Mouse (Mus musculus): ENCODE measurements around the gene Cenpa.

Gene Cenpa

GRCm38 (mm10) chr5:30666391-30667195 lies at the start of gene Cenpa:
Gene Cenpa (plus strand): TSS chr5:30666777.
- peak; percentile 86 to 96 for DNase-seq

DNA sequence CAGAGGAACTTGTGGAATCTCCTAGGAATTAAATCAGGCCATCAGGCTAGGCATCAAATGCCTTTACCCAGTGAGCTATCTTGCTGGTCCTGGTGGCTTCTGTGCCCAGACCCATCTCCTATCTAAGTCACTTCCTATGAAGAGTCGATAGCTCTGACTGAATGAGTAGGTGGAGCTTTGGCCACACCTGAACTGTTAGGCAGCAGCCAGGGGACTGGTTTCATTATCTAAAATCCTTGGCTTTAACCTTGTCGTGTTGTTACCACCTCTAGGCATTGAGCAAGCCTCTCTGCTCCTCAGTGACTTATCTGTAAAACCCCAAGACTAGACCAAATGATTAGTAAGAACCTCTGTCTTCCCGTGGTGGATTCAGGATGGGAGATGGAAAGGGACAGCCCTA lies 49.2 kb upstream of the Cenpa start:
- no peak for DNase-seq

DNA sequence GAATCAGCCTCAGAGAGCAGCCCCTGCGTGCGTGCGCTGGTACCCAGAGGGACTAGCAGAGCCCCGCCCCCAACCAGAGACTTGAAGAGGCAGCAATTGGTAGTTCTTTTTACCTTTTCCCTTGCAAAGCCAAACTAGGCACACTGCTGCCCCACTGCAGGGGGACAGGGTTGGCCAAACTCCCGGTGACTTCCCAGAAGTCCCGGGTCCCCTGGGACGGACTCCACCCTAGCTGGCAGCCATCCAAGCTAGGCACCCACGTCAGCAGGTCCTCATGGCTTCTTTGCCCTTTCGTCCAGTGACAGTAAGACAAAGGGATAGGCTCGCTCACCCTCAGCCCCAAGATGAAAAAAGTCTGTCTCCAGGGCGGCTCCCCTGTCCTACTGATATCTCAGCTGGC lies 48.7 kb upstream of the Cenpa start:
- peak in 1 of 2 experiments; percentile 27 for DNase-seq

GRCm38 (mm10) chr5:30618376-30619003 lies 48.1 kb upstream of the Cenpa start:
- DNase-seq: no peak

GRCm38 (mm10) chr5:30619211-30619610 lies 47.4 kb upstream of the Cenpa start:
- no peak for DNase-seq

DNA sequence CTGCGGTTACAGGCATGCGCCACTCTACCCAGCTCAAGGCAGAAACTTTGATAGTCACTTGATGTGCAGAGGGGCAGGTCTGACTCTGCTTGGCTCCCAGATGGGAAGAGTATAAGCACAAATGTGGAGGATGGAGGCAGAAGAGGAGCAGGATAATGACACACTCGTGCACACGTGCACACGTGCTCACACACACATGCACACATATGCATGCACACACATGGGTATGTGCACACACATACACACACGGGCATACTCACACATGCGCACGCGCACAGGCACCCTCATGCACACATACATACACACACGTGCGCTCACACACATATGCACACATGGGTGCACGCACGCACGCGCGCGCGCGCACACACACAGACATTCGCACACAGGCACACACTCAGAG lies 46.0 kb upstream of the Cenpa start:
- DNase-seq: no peak

DNA sequence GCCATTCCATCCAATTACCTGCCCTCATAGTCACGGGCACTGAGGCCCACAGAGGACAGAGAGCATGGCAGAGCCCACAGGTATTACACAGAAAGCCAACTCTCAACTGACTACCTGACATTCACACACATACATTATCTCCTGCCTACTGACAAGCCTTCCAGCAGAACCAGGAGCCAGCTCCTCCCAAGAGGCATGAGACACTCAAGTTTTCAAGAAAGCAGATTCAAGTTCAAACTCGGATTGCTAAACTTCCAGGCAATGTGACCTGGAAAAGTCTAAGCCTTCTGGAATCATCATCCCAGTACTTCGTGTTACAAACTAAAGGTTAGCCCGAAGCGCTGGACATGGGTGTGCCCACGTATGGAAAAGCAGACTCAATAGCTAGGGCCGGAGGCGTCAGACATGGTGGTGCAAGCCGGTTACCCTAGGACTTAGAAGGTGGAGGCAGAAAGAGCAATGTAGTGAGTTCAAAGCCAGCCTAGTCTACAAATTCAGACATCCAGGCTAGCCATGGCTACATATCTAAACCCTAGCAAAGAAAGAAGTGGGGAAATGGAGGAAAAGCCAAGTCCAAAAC lies 45.3 kb upstream of the Cenpa start:
- no peak for DNase-seq

DNA sequence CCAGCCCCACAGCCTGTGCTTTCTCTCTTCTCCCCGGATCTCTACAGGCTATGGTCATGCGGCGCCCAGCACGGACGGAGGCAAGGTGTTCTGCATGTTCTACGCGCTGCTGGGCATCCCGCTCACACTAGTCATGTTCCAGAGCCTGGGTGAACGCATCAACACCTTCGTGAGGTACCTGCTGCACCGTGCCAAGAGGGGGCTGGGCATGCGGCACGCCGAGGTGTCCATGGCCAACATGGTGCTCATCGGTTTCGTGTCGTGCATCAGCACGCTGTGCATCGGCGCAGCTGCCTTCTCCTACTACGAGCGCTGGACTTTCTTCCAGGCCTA lies 44.8 kb upstream of the Cenpa start:
- DNase-seq: no peak

GRCm38 (mm10) chr5:30622177-30622840 lies 44.3 kb upstream of the Cenpa start:
- DNase-seq: peak; percentile 30 to 57

GRCm38 (mm10) chr5:30622841-30623185 lies 43.8 kb upstream of the Cenpa start:
- DNase-seq: no peak

GRCm38 (mm10) chr5:30623380-30623779 lies 43.2 kb upstream of the Cenpa start:
- no peak for DNase-seq

- no peak for DNase-seq
Measured at GRCm38 (mm10) chr5:30624311-30624710, 42.3 kb upstream of the Cenpa start.

GRCm38 (mm10) chr5:30624908-30625307 lies 41.7 kb upstream of the Cenpa start:
- DNase-seq: no peak

- DNase-seq: no peak
Measured at GRCm38 (mm10) chr5:30625379-30625778, 41.2 kb upstream of the Cenpa start.

DNA sequence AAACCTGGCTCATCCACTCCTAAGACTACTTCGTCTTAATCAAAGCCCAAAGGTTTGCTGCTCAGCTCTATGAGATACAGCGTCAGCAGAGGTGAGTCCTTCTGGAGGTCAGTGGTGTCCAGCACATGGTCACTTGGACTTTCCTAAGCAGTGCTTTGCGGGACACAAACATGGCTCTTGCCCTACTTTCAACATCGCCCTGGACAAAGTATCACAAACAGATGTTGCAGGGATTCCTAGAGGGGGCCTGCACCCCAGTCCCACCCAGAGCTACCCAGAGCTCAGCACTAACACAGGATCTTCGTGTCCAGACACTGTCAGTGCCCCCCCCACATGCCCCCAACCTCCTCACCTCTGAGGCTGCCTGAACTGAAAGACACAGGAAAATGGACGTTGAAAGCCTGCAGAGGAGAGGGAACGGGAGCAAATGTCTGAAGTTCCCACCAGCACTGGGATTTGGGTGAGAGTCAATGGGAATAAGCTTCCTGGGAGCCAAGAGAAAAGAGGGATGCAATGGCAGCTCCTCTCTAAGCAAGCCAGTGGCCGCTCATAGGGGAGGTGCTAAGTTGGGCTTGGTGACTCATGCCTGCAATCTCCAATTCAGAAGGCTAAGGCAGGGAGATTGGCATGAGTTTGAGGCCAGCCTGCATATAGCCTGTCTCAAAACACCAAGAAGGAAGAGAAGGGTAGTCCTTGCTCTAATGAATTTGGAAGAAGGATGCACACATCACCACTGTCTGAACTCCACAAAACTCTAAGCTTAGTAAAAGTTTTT lies 40.1 kb upstream of the Cenpa start:
- peak in 1 of 2 experiments; percentile 25 for DNase-seq

- DNase-seq: no peak
Measured at GRCm38 (mm10) chr5:30628511-30628910, 38.1 kb upstream of the Cenpa start.

- no peak for DNase-seq
Measured at GRCm38 (mm10) chr5:30630401-30630800, 36.2 kb upstream of the Cenpa start.

DNA sequence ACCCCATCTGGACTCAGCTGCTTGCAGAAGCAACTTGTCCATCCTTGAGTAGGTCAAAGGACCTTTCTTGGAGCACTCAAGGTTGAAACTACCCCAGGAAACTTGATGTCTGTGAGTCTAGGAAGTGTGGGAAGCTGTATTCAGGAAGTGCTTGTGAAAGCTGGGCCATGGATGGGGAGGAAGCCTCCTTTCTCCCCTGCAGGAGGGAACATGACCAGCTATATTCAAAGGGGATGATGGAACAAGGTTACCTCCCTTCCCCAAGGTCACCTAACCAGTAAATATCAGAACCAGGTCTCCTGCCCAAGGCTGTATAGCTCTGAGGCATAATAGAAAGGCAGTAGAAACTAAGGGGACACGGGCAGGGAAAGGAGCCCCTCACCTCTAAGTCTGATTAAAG lies 34.4 kb upstream of the Cenpa start:
- DNase-seq: no peak

DNA sequence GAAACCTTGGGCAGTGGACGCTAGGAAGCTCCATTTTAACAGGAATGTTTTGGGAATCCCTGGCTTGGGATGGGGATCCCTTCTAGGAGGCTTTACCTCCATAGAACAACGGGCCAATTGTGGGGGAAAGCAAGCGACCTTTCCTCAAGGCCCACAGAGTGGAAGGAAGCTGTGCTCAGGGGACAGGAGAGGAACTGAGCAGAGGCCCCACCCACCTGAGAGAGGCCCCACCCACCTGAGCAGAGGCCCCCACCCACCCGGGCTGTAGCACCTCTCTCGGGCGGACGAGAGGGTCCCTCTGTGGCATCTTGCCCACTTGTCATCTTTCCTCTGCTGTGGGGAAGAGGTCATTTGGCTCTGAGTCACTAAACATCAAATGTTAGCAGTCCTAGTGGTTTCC lies 29.6 kb upstream of the Cenpa start:
- no peak for DNase-seq

DNA sequence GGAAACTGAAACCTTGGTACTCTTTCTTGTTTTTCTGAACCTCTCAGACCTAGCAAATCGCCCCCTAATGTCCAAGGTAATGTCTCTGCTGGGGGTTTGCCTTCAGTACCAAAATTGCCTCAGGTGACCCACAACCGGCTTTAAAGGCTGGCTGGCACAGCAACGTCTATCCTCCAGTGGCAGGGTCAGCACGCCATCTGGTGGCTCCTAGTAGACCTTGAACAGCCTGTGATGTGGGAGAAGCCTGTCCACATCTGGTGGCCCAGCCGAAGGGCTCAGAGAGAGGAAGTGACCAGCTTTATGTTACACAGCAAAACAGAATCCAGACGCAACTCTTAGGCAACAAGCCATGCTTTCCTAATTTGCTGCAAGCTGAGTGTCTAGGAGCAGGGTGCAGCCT lies 28.5 kb upstream of the Cenpa start:
- peak; percentile 82 to 88 for DNase-seq

GRCm38 (mm10) chr5:30643477-30644179 lies 22.9 kb upstream of the Cenpa start:
- no peak for DNase-seq

- DNase-seq: no peak
Measured at GRCm38 (mm10) chr5:30646036-30646435, 20.5 kb upstream of the Cenpa start.
